Mouse (Mus musculus) forebrain, embryonic 11.5 days (tissue): ENCODE measurements at regions not wholly inside any gene's neighbourhood (a gene's known extent, or its start where the extent isn't known, plus 50 kb on each side); places are given as distances from the start of the nearest gene placed in this dataset.
A peak's percentile ranks its signal among the peaks of the same experiment; 100 is the strongest.
"Not testable (repeated sequence)": the region's sequence is repeated elsewhere in the genome, so short reads cannot be mapped to it uniquely, and the experiment has no call there.

ENCODE experiments used
- ATAC-seq: fragments of 200-750 bp; cut with Nextera tagmentation; replicated peaks from 2 replicates; pipeline ENCODE4 v1.8.0; 2017; ENCODE audit warnings: moderate TSS enrichment; ENCODE audit not compliant: low FRiP score
- DNase-seq: peaks from one replicate; pipeline ENCODE4 v3.0.0-alpha.2; 2017; ENCODE audit warnings: low spot score
- H3K27ac ChIP-seq: fragments of 300-500 bp; sonication (generic); 2 replicates; pipeline ENCODE4 v1.5.1; 2014; ENCODE audit warnings: low read depth, low read length
- H3K27me3 ChIP-seq: fragments of 300-500 bp; sonication (generic); 2 replicates; pipeline ENCODE4 v1.6.1; 2014; ENCODE audit warnings: mild to moderate bottlenecking, low read length, mixed read lengths; ENCODE audit not compliant: control insufficient read depth, insufficient read depth
- H3K36me3 ChIP-seq: fragments of 300-500 bp; sonication (generic); 2 replicates; pipeline ENCODE4 v1.6.1; 2014; ENCODE audit warnings: mild to moderate bottlenecking, low read length, moderate library complexity, mixed read lengths; ENCODE audit not compliant: control insufficient read depth, insufficient read depth
- H3K4me1 ChIP-seq: fragments of 300-500 bp; sonication (generic); replicated peaks from 2 replicates; pipeline ENCODE4 v1.6.1; 2014; ENCODE audit warnings: low read length, mixed read lengths; ENCODE audit not compliant: control insufficient read depth, insufficient read depth
- H3K4me2 ChIP-seq: fragments of 300-500 bp; sonication (generic); 2 replicates; pipeline ENCODE4 v1.6.1; 2014; ENCODE audit warnings: low read depth, mild to moderate bottlenecking, low read length, moderate library complexity, mixed read lengths; ENCODE audit not compliant: severe bottlenecking
- H3K4me3 ChIP-seq: fragments of 300-500 bp; sonication (generic); 2 replicates; pipeline ENCODE4 v1.5.1; 2014; ENCODE audit warnings: low read depth, low read length
- H3K9ac ChIP-seq: fragments of 300-500 bp; sonication (generic); 2 replicates; pipeline ENCODE4 v1.6.1; 2014; ENCODE audit warnings: low read length
- H3K9me3 ChIP-seq: fragments of 300-500 bp; sonication (generic); 2 replicates; pipeline ENCODE4 v1.6.1; 2016; ENCODE audit warnings: low read length, mixed read lengths; ENCODE audit not compliant: control insufficient read depth
- WGBS: fragments of 180-500 bp; shearing (Covaris S2); extraction: QIAGEN DNeasy Blood & Tissue Kit; methylation state at CpG from one replicate; pipeline ENCODE4 v1.1.7; 2014; 5-methylcytosine and 5-hydroxymethylcytosine counted together

- H3K4me3 ChIP-seq: no peak overlapping the region
- 90% methylated on average over 7 of the region's 7 CpGs for WGBS
- ATAC-seq (no peak), DNase-seq (no peak)
- no peak overlapping the region for H3K9ac ChIP-seq
- H3K4me1 ChIP-seq: no peaks in the 10 kb centered on the region
- H3K4me2 ChIP-seq: no peak overlapping the region
- no peak overlapping the region for H3K27ac ChIP-seq
- H3K27me3 ChIP-seq: no peaks in the 10 kb centered on the region
- H3K36me3 ChIP-seq: no peaks in the 10 kb centered on the region
- H3K9me3 ChIP-seq: no peaks in the 10 kb centered on the region
These were observed 59.6 kb downstream of the Fasl start for GRCm38 (mm10) chr1:161728546-161729206.

- not testable (repeated sequence) for H3K9me3 ChIP-seq, H3K9ac ChIP-seq, H3K27me3 ChIP-seq, H3K4me1 ChIP-seq, H3K4me3 ChIP-seq, DNase-seq, H3K36me3 ChIP-seq, H3K4me2 ChIP-seq, H3K27ac ChIP-seq
- peak; percentile 53 for ATAC-seq
- 92% methylated on average over 9 of the region's 27 CpGs for WGBS
These were observed 60.9 kb downstream of the Fasl start for GRCm38 (mm10) chr1:161727357-161727756.

GRCm38 (mm10) chr1:161726098-161726497, 62.2 kb downstream of the Fasl start:
- not testable (repeated sequence) for H3K9me3 ChIP-seq, H3K27me3 ChIP-seq, H3K27ac ChIP-seq, H3K36me3 ChIP-seq, H3K4me2 ChIP-seq, H3K9ac ChIP-seq, H3K4me3 ChIP-seq, DNase-seq, H3K4me1 ChIP-seq
- 0 out of 2 replicates have a peak, but pooled peaks have one; percentile 46 for ATAC-seq
- WGBS: 100% methylated on average over 1 of the region's 10 CpGs

GRCm38 (mm10) chr1:161719876-161720275, 68.4 kb downstream of the Fasl start:
- Histone ChIP-seq H3K27ac (no peak overlapping the region), H3K9ac (no peak overlapping the region), H3K27me3 (no peaks in the 10 kb centered on the region), H3K4me1 (no peaks in the 10 kb centered on the region), H3K4me3 (no peak overlapping the region), H3K4me2 (no peak overlapping the region), H3K36me3 (no peaks in the 10 kb centered on the region), H3K9me3 (no peaks in the 10 kb centered on the region)
- 91% methylated on average over 3 of the region's 3 CpGs for WGBS
- no peak for DNase-seq
- ATAC-seq: no peak

- no peak for DNase-seq
- no peaks in the 10 kb centered on the region for H3K9me3 ChIP-seq
- no peak overlapping the region for H3K4me3 ChIP-seq
- no peaks in the 10 kb centered on the region for H3K36me3 ChIP-seq
- H3K9ac ChIP-seq: no peak overlapping the region
- no peak overlapping the region for H3K4me2 ChIP-seq
- WGBS: 79% methylated on average over 5 of the region's 5 CpGs
- ATAC-seq: no peak
- no peaks in the 10 kb centered on the region for H3K4me1 ChIP-seq
- no peak overlapping the region for H3K27ac ChIP-seq
- H3K27me3 ChIP-seq: no peaks in the 10 kb centered on the region
These were observed 70.0 kb downstream of the Fasl start for GRCm38 (mm10) chr1:161718254-161718653.

- 83% methylated on average over 10 of the region's 10 CpGs for WGBS
- Histone ChIP-seq H3K4me2 (no peak overlapping the region), H3K9ac (no peak overlapping the region), H3K27ac (no peak overlapping the region), H3K4me3 (no peak overlapping the region), H3K36me3 (no peaks in the 10 kb centered on the region), H3K4me1 (no peaks in the 10 kb centered on the region), H3K9me3 (no peaks in the 10 kb centered on the region), H3K27me3 (no peaks in the 10 kb centered on the region)
- DNase-seq (no peak), ATAC-seq (no peak)
These were observed 75.4 kb downstream of the Fasl start for GRCm38 (mm10) chr1:161712918-161713317.

- ATAC-seq (no peak), DNase-seq (no peak)
- Histone ChIP-seq H3K9me3 (no peaks in the 10 kb centered on the region), H3K36me3 (no peaks in the 10 kb centered on the region), H3K27ac (no peak overlapping the region), H3K4me2 (no peak overlapping the region), H3K4me3 (no peak overlapping the region), H3K27me3 (no peaks in the 10 kb centered on the region), H3K9ac (no peak overlapping the region), H3K4me1 (no peaks in the 10 kb centered on the region)
- WGBS: 55% methylated on average over 3 of the region's 3 CpGs
These were observed 76.0 kb downstream of the Fasl start for GRCm38 (mm10) chr1:161712283-161712682.

GRCm38 (mm10) chr1:161707049-161707448, 81.2 kb downstream of the Fasl start:
- Histone ChIP-seq H3K4me3 (no peak overlapping the region), H3K9me3 (no peaks in the 10 kb centered on the region), H3K9ac (no peak overlapping the region), H3K27ac (no peak overlapping the region), H3K4me1 (no peaks in the 10 kb centered on the region), H3K36me3 (no peaks in the 10 kb centered on the region), H3K4me2 (no peak overlapping the region), H3K27me3 (no peaks in the 10 kb centered on the region)
- WGBS: 94% methylated on average over 3 of the region's 3 CpGs
- DNase-seq: no peak
- ATAC-seq: no peak

- H3K4me2 ChIP-seq: no peak overlapping the region
- H3K27me3 ChIP-seq: no peaks in the 10 kb centered on the region
- 70% methylated on average over 3 of the region's 3 CpGs for WGBS
- no peaks in the 10 kb centered on the region for H3K36me3 ChIP-seq
- ATAC-seq (no peak), DNase-seq (no peak)
- H3K9me3 ChIP-seq: no peaks in the 10 kb centered on the region
- no peak overlapping the region for H3K27ac ChIP-seq
- H3K4me1 ChIP-seq: no peaks in the 10 kb centered on the region
- no peak overlapping the region for H3K4me3 ChIP-seq
- H3K9ac ChIP-seq: no peak overlapping the region
These were observed 83.3 kb downstream of the Fasl start for GRCm38 (mm10) chr1:161704961-161705360.
